Mouse (Mus musculus) large intestine, adult 2 months (tissue): ENCODE measurements around the gene Eif4g1. TPM values are rescaled to one million over a fixed set of nuclear protein-coding genes. Genes with fewer than 3 reads are reported as not detected.

Experiments used
- DNase-seq: peaks from one replicate; pipeline ENCODE4 v3.0.0-alpha.2; 2012; ENCODE audit warnings: low read depth, low spot score
- WGBS: fragments of 180-500 bp; shearing (Covaris S2); methylation state at CpG from one replicate; pipeline ENCODE4 v1.1.7; 2018; 5-methylcytosine and 5-hydroxymethylcytosine counted together
- polyA plus RNA-seq: library from polyadenylated mRNA; depleted of rRNA; stranded (reverse); fragments of >200 nt; gene quantifications from 2 replicates; pipeline ENCODE4 v1.2.3, GENCODE M21; 2012

Eif4g1 gene
- polyA plus RNA-seq, 1 experiment, result 150 TPM

DNA sequence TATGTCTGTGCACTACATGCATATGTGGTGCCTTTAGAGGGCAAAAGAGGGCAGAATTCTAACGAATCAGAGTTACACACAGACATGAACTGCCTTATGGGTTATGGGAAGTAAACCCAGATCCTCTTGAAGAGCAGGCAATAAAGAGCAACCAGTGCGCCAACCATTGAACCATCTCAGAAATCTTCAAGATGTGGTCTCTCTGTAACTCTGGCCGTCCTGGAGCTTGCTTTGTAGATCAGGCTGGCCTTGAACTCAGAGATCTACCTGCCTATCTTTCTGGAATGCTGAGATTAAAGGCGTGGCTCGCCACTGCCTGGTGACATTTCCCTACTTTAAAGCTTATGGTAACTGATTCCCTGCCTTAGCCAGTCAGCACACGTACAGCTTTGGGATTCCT lies 3.8 kb downstream of the Eif4g1 start:
- DNase-seq, result no peak
- 9% methylated on average over 6 of the region's 6 CpGs for WGBS

DNA sequence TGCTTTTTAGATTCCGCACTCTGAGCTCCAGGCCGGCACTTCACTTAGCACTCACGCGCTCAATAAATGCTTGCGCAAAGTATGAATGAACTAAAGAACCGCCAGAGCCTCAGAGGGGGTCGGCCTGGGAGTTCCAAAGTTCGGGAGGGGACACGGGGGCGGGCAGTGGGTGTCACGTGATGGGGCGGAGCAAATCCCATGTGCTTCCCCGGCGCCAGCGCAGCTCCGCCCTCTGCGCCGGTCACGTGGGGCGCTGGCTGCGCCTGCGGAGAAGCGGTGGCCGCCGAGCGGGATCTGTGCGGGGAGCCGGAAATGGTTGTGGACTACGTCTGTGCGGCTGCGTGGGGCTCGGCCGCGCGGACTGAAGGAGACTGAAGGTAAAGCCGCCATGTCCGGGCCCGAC lies 4.4 kb downstream of the Eif4g1 start:
- under 1% methylated on average over 38 of the region's 38 CpGs for WGBS
- peak; percentile 72 for DNase-seq

DNA sequence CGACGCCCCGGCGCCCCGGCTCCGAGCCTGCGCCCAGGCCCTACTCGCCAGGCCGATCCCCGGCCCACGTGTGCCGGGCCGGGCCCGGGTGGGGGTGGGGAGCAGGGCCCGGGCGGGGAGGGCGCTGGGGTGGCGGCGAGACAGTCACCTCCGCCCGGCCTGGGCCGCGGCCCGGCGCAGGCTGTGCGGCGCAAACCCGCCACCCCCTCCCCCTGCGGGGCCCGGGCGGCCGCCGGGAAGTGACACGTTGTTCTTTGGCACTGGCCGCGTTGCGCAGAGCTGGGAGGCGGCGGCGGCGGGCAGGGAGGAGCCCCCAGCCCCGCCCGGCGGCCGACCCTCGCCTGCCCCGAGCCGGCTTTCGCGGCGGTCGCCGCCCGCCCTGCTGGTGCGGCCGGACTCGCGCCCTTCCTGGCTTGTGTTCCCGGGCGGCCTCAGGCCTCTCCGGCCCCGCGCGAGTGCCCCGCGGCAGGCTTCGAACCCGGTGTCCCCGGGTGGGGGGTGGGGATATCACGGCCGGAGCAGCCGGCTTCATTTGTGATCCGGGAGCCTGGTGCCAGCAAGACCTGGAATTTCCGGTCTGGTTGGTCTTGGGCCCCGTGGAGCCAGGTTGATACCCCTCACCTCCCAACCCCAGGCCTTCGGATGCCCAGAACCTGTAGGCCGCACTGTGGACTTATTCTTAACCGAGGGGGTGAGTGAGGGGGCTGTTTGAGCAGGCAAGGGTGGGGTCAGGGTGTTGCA lies 5.0 kb downstream of the Eif4g1 start:
- under 1% methylated on average over 76 of the region's 78 CpGs for WGBS
- no peak for DNase-seq

DNA sequence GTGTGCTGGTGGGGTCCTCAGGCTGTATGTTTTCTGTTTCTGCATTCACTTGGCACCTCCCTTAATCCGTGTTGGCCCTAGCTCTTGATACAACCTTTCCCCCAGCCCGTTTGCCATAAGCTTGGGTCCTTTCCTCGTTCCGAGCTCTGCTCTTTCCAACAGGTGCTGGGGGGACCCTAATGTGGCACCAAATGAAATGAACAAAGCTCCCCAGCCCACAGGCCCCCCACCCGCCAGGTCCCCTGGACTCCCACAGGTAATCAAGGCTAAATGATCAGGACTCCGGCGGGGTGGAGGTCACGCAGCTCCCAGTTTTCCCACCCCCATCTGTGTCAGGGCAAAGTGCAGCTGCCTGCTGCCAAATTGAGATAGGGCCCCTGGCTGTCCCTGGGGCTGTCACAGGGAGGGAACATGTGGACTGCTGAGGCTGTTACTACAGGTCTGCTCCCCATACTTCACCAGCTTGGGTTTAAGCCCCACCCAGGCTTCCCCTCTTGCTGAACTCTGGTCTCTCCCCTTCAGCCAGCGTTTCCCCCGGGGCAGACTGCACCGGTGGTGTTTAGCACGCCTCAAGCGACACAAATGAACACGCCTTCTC lies 5.7 kb downstream of the Eif4g1 start:
- WGBS, result 4% methylated on average over 14 of the region's 14 CpGs
- no peak for DNase-seq

DNA sequence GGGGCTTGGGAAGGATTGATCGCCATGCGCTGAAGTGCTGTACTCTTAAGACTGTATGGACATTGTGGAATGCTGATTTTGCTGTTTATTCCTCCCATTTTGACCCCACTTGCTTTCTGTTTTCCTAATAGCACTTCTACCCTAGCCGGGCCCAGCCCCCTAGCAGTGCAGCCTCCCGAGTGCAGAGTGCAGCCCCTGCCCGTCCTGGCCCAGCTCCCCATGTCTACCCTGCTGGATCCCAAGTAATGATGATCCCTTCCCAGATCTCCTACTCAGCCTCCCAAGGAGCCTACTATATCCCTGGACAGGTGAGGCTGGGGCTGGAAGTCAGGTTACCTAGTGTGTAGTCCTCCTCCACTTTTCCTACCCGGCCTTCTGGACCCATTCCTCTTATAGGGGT lies 7.1 kb downstream of the Eif4g1 start:
- DNase-seq, result no peak
- WGBS, result 93% methylated on average over 6 of the region's 6 CpGs

DNA sequence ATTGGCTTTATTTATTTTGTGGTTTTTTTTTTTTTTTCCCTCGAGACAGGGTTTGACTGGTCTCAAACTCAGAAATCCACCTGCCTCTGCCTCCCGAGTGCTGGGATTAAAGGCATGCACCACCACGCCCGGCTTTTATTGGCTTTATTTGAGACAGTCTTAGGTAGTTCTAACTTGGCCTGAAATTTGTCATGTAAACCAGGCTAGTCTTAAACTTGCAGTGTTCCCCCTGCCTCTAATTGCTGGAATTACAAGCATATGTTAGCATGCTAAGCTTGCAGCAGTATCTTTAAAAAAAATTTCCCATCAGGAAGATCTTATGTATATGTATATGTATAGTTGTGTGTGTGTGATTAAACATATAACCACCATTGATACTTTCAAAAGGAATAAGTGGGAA lies 8.6 kb downstream of the Eif4g1 start:
- no peak for DNase-seq
- WGBS, result 37% methylated on average over 4 of the region's 4 CpGs

DNA sequence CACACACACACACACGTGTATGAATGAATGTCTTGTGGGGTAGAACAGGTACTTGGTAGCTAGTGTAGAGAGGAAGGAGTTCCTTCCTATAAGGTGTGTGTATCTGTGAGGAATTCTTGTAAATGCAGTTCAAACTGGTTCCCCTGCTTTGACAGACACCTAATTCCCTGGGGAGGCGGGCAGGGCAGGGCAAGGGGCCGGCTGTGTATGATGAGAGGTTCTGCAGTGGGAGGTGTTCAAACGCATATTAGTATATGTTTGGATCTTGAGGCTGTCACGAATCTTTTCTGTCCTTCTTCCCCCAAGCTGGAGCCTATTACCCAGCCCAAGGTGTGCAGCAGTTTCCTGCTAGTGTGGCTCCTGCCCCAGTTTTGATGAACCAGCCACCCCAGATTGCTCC lies 9.3 kb downstream of the Eif4g1 start:
- no peak for DNase-seq
- WGBS, result 36% methylated on average over 5 of the region's 5 CpGs

DNA sequence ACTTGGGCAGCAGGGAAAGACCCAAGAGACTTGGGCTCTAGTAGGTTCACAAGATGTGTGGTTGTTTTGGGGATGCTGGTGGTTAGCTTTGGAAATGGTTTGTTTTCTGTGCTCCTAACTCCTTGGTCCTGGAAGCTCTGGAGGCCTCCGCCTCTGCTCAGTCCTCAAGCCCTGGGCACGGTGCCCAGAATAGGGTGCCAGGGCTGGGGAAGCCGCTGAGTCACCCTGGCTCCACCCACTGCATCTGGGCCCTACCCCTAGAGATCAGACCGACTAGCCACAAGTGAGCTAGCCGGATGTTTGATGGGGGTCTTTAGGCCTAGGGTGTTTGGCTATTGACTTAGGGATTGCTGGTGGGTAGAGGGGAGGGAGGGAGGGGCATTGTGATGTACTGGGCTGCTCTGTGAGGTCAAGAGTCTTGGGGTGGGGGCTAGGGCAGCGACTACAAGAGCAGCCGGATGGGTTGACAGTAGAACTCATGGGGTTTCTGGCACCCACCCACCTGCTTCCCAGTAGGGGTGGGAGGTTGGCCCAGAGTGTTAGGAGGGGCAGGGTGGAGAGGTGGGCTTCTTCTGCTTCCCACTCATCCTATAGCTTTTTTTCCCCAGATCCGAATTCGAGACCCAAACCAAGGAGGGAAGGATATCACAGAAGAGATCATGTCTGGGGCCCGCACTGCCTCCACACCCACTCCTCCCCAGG lies 10.0 kb downstream of the Eif4g1 start:
- 47% methylated on average over 10 of the region's 10 CpGs for WGBS
- DNase-seq, result peak; percentile 91

DNA sequence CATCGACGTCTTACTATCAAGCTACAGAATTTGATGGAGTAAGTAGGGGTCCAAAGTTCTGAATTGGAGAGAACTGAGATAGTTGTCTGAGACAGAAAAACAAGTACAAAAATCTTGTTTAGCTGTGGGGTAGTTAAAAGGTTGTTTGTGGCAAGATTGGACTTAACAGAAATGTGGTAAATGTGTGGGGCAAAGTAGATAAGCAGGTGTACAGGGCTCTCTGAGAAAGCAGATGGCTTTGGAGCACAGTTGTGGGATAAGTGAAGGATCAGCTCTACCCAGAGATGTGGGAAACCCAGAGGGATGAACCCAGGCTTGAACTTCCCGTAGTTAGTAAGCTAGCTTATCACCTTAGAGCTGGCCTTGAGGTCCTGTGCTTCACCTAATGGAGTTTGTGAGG lies 22.7 kb downstream of the Eif4g1 start:
- WGBS, result 84% methylated on average over 3 of the region's 3 CpGs
- no peak for DNase-seq

DNA sequence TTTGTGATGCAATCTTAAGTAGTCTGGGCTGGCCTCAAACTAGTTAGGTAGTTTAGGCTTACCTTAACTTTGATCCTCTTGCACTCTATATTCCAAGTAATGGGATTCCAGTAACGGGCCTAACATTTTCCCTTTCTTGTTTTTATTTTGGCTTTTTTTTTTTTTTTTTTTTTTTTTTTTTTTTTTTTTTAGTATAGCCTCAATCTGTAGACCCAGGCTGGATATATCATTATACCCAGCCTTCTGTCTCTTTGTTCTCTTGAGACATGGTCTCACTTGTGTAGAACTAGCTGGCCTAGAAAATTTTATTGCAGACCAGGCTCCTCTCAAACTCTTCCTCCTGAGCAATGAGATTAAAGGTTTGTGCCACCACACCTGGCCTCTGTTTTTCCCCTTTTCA lies 23.5 kb downstream of the Eif4g1 start:
- 80% methylated on average over 1 of the region's 1 CpGs for WGBS

DNA sequence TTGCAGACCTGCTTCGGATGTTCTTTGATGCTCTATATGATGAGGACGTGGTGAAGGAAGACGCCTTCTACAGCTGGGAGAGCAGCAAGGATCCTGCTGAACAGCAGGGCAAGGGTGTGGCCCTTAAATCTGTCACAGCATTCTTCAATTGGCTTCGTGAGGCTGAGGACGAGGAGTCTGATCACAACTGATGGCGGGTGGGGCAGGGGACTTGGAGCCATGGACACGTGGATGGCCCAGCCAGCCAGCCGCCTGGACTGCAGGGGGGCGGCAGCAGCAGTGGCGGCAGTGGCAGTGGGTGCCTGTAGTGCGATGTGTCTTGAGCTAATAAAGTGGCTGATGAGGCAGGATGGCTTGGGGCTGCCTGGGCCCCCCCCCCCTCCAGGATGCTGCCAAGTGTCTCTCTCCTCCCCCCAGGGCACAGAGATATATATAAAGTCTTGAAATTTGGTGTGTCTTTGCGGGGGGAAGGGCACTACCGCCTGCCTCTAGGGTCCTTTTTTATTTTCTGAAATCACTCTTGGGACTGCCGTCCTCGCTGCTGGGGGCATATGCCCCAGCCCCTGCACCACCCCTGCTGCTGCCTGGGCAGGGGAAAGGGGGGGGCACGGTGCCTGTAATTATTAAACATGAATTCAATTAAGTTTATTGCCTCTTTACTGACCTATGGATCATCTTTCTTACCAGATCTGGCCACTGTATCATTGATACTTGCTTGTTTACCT lies 24.3 kb downstream of the Eif4g1 start:
- 63% methylated on average over 16 of the region's 16 CpGs for WGBS
- no peak for DNase-seq

More for the DNA sequence above, 23.5 kb downstream of the Eif4g1 start:
- no peak for DNase-seq

DNA sequence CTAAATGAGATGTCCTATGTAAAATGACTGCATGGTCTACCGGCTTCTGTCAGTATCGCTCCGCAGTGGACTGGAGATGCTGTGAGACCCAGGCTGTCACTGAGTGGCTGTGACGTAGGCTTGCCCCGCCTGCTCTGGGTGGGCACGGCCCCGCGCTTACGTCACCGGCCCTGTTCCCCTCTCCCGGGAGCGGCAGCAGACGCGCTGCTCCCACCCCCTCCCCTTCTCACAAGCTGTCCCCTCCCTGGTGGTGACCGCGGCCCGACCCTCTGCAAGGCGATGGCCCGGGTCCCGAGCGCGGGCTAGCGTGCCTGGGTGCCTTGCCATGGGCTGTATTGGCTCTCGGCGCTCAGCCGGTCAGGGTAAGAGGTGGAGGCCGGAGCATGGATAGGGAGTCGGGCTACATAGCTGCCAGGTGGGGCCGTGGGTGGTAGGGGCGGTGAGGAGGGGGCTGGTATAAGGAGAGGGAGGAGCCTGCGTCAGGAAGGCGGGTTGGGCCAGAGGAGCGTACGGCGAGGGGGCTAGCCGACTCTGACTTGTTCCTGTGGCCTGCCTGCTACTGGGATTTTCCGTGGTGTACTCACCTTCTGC lies 25.1 kb downstream of the Eif4g1 start, which contains the start of gene Fam131a:
TSS of gene Fam131a (plus strand) at position 131 of the 591 bp plus-strand sequence.
- 1% methylated on average over 37 of the region's 37 CpGs for WGBS
- no peak for DNase-seq

DNA sequence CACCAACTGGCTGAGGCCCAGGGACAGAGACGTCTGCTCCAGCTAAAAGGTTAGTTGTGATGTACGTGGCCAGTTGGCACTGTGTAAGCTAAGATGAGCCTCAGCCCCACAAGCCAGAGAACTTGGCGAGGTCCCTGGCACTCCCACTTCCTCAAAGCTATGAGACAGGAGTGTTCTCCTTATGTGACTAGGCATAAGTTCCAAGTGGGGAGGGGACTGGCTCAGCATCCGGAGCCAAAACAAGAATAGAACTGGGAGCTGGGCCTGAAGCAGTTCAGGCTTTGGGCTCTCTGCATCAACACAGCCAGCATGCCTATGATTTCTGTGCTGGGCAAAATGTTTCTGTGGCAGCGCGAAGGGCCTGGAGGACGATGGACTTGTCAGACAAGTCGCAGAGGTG lies 26.7 kb downstream of the Eif4g1 start:
- WGBS, result 58% methylated on average over 8 of the region's 8 CpGs
- no peak for DNase-seq

DNA sequence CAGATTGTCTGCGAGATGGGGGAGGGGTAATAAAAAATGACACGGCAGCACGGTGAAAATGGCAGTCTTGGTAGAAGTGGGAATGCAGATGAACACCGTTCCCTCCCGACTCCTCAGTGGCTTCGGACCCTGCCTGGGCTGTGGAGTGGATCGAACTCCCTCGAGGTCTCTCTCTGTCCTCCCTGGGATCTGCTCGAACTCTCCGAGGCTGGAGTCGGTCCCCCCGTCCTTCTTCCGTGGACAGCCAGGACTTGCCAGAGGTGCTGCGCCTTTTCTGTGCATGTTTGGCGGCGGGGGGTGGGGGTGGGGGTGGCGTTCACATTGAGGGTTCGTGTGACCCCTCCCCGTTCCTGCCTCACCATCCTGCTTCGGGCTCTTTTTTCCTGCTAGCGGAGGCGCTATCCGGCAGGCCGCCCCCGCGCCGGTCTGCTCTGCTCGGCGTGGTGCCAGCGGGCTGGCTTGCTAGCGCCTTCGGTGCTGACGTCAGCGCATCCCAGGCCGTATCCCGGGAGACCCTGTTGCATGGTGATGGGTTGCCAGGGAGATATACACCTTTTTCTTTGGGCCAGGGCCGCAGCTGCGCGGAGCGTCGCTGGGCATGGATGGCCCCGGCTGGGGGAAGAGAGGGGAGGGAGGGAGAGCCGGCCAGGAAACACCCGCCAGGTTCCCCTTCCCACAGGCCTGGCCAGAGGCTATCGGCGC lies 27.7 kb downstream of the Eif4g1 start:
- DNase-seq, result no peak
- WGBS, result 8% methylated on average over 46 of the region's 46 CpGs

DNA sequence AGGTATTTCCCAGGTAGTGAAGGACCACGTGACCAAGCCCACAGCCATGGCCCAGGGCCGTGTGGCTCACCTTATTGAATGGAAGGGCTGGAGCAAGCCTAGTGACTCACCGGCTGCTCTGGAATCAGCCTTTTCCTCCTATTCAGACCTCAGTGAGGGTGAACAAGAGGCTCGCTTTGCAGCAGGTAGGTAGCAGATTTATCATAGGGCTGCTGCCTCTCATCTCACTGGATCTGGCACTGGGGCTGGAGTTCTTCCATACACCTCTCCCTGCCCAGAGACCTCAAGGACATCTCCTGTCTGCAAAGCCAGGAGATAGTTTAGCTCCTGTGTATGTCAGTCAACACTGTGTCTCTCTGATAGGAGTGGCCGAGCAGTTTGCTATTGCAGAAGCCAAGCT lies 31.2 kb downstream of the Eif4g1 start:
- WGBS, result 72% methylated on average over 5 of the region's 5 CpGs
- no peak for DNase-seq

DNA sequence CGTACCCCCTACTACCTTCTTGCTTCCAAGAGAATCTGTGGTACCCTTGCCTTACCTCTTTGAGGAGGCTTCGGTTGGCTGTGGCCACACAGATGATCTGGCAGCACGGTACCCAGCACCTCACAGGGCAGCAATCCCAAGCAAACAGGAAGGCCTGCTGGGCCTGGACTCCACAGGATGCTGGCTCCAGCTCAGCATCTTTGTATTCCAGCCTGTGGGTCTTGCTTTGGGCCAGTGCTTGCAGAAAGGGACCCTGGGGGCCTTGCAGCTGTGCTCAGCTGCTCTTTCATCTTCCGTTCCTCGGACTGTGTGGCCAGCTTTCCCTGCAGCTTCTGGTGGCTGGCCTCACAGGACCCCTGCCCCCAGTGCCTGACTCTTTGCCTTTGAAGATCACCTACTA lies 31.9 kb downstream of the Eif4g1 start:
- DNase-seq, result no peak
- WGBS, result 70% methylated on average over 5 of the region's 5 CpGs

DNA sequence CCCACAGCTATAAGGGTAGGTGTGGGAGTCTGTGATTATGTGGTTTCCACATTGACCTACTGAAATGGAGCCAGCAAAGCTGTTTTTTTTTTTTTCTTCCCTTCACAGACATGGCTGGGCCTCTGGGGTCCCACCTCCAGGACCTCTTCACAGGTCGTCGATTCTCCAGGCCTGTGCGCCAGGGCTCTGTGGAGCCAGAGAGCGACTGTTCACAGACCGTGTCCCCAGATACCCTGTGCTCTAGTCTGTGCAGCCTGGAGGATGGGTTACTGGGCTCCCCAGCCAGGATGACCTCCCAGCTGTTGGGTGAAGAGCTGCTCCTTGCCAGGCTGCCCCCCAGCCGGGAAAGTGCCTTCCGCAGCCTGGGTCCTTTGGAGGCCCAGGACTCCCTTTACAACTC lies 33.2 kb downstream of the Eif4g1 start:
- DNase-seq, result no peak
- 73% methylated on average over 7 of the region's 7 CpGs for WGBS

DNA sequence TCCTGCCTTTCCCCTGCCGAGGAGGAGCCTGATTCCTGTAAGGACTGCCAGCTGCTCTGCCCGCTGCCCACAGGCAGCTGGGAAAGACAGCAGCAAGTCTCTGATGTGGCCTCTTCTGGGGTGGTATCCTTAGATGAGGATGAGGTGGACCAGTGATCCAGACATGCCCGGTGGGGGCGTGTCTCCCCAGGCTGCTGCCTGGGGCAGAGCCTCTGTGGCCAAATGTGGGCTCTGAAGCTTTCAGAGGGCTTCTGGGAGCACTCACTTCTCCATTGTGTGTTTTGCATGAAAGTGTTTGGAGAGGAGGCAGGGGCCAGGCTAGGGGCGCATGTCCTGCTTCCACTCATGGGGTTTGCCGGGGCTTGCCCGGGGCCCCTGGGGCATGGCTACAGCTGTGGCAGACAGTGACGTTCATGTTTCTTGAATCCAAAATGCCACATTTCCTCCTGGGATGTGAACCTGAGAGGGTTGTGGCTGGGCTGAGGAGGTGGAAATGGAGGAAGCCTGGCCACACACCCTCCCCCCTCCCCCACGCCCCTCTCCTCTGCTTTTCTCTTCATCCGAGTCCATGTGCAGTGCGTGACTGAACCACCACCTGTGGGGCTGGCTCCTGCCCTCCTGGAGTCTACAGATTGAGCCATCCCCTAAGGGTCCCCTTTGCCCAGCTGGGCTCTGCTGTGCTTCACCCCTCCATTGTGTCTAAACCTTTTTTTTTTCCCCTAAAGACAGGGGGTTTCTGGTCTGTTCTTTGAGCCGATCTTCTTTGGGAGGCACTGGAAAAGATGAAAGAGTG lies 33.8 kb downstream of the Eif4g1 start:
- DNase-seq, result no peak
- WGBS, result 65% methylated on average over 12 of the region's 12 CpGs

DNA sequence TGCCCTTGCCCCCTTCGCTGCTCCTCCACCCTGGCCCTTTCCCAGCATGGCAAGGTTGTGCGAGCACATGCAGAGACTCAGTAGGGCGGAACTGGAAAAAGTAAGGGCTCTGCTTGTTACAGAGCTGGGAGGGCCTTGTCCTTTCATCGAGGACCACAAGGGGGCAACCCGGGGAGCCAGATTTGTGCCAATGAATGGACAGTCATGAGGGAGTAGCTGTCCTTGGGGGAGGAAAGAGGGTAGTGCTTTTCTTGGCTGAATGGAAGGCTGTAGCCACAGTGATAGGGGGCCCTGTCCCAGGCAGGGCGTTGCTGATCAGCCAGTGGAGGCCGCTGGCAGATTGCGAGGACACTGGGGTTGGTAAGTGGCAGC lies 34.4 kb downstream of the Eif4g1 start:
- no peak for DNase-seq
- WGBS, result 31% methylated on average over 8 of the region's 8 CpGs
